Mouse (Mus musculus) kidney, adult 2 months (tissue): ENCODE results near the gene Astn2.

Source experiments
- CTCF ChIP-seq: fragments of 200-500 bp; conservative IDR thresholded peaks from 2 replicates; pipeline ENCODE4 v1.5.1; 2011; ENCODE audit warnings: low read depth, mild to moderate bottlenecking, control low read depth, low read length, moderate library complexity, mixed read lengths; ENCODE audit not compliant: insufficient read depth, insufficient read length
- POLR2A ChIP-seq: fragments of 200-500 bp; IDR thresholded peaks from one replicate; pipeline ENCODE4 v1.6.1; 2011; ENCODE audit warnings: low read depth, low read length, control low read depth

DNA sequence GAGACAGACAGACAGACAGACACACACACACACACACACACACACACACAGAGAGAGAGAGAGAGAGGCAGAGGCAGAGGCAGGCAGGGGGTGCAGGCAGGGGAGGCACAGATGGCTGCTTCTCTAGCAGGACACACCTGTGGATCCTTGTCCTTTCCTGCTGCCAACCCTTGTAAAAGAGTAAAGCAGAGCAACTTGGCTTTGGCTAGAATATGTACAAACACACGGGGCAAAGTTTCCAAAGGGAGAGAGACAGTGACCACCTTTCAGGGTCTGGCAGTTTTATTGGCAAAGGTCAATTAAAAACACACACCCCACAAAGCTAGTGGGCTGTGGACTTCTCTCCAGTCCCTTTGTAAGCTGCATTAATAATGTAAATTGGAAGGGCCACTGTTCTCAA lies 1030.6 kb downstream of the Astn2 start:
- TF ChIP-seq CTCF (no peak), POLR2A (no peak)
